Mouse (Mus musculus) myocyte (in vitro differentiated cells): ENCODE results near the gene Hoxd11.

ENCODE experiments used
- CEBPB ChIP-seq: IDR thresholded peaks from 2 replicates; pipeline ENCODE4 v1.6.1; 2011; ENCODE audit warnings: mild to moderate bottlenecking, moderate library complexity; ENCODE audit not compliant: poor library complexity, insufficient read depth, severe bottlenecking
- POLR2A ChIP-seq: IDR thresholded peaks from one replicate; pipeline ENCODE4 v1.6.1; 2011; ENCODE audit warnings: low read depth, mild to moderate bottlenecking, control low read depth, moderate library complexity; ENCODE audit not compliant: insufficient read length
- POLR2AphosphoS2 ChIP-seq: IDR thresholded peaks from one replicate; pipeline ENCODE4 v1.6.1; 2011; ENCODE audit warnings: low read depth, control low read depth; ENCODE audit not compliant: insufficient read length
- REST ChIP-seq: IDR thresholded peaks from one replicate; pipeline ENCODE4 v1.6.1; 2011; ENCODE audit warnings: mild to moderate bottlenecking, control low read depth, moderate library complexity; ENCODE audit not compliant: insufficient read depth, insufficient read length
- TCF3 ChIP-seq: IDR thresholded peaks from one replicate; pipeline ENCODE4 v1.6.1; 2011; ENCODE audit warnings: low read depth, control low read depth; ENCODE audit not compliant: insufficient read length
- USF1 ChIP-seq: IDR thresholded peaks from one replicate; pipeline ENCODE4 v1.6.1; 2011; ENCODE audit warnings: low read depth, mild to moderate bottlenecking, control low read depth, moderate library complexity

DNA sequence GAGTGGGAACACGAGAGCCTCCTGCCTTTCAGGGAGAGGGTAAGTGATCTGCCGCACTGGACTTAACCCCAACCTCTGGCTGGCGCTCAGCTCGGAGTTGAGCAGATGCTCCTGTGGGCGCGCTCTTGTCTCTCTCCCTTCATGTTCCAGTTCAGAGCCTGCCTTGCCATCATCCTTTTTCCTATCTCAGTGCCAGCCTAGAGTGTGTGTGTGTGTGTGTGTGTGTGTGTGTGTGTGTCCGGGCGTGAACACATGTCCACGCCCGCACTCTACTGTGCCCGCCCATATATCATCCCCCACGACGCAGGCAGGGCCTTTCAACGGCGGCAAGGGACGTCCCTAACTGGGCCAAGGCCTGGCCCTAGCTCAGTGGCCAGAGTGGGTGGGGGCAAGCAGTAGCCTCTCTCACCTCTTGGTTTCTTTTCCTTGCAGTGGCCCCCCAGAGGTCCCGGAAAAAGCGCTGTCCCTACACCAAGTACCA lies 4.2 kb downstream of the Hoxd11 start:
- TF ChIP-seq POLR2AphosphoS2 (no peak), USF1 (no peak), POLR2A (no peak), REST (no peak), CEBPB (no peak), TCF3 (no peak)
